Mouse (Mus musculus) brain, adult 2 months (tissue): ENCODE measurements around the gene Gpkow.

Experiments used
- DNase-seq: peaks from one replicate; pipeline ENCODE4 v3.0.0; 2011; ENCODE audit warnings: low read depth, low spot score

Gpkow gene

GRCm38 (mm10) chrX:7696954-7697381 lies at the start of gene Gpkow:
Gene Gpkow, plus strand, starts transcription at chrX:7697131.
- peak; percentile 99 for DNase-seq

DNA sequence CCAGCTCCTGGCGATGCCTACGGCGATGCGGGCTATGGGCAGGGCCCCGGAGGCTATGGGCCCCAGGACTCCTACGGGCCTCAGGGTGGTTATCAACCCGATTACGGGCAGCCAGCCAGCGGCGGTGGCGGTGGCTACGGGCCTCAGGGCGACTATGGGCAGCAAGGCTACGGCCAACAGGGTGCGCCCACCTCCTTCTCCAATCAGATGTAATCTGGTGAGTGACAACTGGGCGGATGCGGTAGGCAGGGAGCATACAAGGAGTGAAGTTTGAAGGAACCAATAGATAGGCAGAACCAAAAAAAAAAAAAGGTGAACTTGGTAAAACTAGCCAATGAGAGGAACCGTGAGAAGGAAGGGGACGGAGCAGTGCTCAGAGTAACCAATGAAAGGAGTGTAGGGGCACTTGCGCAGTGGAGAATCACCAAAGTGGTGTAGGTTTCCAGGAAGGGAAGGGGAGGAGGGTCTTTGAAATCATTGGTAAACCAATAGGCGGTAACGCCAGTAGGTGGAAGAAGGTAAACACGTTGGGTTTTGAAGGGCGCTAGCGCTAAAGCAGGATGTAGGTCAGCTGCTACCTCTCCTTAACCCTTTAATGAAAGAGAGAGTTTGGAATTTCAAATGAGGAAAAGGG lies 48.1 kb upstream of the Gpkow start:
- peak; percentile 92 for DNase-seq

GRCm38 (mm10) chrX:7657221-7657639 lies 39.7 kb upstream of the Gpkow start, which contains the start of gene Prickle3:
Gene Prickle3, plus strand, starts transcription at chrX:7657260.
- peak; percentile 31 for DNase-seq

GRCm38 (mm10) chrX:7658031-7658784 lies 38.7 kb upstream of the Gpkow start:
- DNase-seq = no peak

DNA sequence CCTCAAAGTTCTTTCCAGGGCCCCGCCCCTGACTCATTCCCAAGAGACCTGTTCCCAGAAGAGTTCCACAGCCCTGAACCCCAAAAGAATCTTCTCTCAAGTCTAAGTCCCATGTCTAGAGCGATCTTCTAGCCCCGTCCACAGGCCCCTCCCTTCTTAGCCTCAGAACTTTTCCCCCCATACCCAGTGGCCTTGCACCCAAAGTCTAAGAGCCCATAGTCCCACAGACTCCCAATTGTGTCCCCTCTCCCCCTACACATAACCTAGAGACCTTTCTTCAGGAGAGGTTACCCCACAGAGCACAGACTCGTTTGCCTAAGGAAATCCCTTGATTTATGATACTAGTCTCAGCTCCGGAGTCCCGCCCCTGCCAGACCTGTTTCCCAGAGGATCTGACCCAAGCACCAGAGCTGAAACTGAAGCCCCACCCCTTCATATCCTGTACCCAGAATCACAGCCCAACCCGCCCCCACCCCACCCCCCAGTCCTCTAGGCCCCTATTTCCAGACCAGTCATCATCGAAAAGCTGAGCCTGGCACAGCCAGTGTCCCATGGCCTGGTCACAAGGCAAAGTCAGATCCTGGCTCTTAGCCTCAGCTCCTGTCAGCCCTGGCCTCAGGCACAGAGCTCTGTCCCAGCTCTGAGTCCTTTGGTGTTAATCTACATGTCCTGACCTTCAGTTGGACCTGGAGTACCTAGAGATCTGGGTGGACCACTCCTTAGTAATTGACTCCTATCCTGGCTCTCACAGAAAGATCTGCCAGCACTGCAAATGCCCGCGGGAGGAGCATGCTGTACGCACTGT lies 37.9 kb upstream of the Gpkow start:
- DNase-seq = no peak

- no peak for DNase-seq
These were observed 35.8 kb upstream of the Gpkow start for GRCm38 (mm10) chrX:7661086-7661485.

- no peak for DNase-seq
These were observed 34.0 kb upstream of the Gpkow start for GRCm38 (mm10) chrX:7662936-7663335.

DNA sequence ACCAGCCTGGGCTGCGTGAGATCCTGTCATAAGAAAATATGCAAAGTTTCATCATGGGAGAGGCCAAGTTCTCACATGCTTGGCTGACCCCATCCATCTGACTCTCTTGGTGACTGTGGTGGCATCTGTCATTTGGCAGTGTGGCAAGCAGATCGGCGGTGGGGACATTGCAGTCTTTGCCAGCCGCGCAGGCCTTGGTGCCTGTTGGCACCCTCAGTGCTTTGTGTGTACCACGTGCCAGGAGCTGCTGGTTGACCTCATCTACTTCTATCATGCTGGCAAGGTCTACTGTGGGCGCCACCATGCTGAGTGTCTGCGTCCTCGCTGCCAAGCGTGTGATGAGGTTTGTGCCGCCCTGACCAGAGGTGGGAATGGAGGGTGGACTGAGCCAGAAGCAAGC lies 32.1 kb upstream of the Gpkow start:
- peak; percentile 90 for DNase-seq

DNA sequence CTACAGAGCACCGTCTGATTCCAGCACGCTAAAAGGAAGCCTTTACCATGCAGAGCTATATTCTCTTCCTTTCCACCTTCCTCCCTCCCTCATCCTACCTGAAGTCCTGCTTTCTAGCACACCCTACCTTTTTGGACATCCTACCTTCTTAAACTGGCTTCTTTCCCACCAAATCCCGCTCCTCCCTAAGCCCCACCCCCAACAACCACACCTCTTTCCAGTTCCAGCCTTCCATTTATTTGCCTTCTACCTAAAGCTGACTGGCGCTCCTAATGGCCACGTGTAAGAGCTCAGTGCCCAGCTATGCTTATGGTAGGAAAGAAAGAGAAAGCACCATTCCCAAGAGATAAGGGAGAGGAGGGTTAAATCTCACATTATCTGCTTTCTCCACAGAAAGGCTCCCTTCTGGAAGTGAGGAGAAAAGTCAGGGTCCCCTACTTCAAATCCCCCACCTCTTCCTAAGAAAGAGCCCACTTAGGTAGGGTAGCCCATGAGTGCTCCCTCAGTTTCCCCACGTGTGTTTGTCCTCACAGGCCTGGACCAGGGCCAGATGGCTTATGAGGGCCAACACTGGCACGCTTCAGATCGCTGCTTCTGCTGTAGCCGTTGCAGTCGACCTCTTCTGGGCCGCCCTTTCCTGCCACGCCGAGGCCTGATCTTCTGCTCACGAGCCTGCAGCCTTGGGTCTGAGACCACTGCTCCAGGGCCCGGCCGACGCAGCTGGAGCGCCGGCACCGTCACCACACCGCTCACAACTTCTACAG lies 31.0 kb upstream of the Gpkow start:
- DNase-seq = no peak

DNA sequence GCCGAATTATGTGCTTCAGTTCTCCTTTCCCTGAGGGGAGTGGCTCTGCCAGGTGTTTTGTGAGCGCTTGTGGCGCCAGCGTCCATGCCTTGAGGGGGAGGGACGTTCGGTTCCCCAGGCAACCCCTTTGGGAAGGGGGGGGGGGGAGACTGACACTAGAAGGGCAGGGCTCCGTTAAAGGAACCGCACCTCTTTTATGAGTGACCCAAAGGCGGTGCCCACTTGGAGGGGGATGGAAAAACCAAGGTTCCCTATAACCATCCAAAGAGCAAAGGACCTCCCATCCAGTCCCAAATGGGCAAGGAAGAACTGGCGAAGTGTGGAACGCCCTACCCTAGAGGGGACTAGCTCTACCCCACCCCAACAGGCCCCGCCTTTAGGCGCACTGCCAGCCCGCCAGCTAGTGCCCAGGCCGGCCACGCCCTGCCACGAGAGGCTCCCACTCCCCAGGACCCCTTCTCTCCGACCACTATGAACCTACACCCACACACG lies 26.5 kb upstream of the Gpkow start:
- peak; percentile 60 for DNase-seq

GRCm38 (mm10) chrX:7670921-7671623 lies 25.9 kb upstream of the Gpkow start, which contains the start of gene Plp2:
Gene Plp2, minus strand, starts transcription at chrX:7671390.
- no peak for DNase-seq

GRCm38 (mm10) chrX:7672739-7673138 lies 24.2 kb upstream of the Gpkow start:
- no peak for DNase-seq

GRCm38 (mm10) chrX:7673578-7674281 lies 23.2 kb upstream of the Gpkow start:
- DNase-seq = no peak

DNA sequence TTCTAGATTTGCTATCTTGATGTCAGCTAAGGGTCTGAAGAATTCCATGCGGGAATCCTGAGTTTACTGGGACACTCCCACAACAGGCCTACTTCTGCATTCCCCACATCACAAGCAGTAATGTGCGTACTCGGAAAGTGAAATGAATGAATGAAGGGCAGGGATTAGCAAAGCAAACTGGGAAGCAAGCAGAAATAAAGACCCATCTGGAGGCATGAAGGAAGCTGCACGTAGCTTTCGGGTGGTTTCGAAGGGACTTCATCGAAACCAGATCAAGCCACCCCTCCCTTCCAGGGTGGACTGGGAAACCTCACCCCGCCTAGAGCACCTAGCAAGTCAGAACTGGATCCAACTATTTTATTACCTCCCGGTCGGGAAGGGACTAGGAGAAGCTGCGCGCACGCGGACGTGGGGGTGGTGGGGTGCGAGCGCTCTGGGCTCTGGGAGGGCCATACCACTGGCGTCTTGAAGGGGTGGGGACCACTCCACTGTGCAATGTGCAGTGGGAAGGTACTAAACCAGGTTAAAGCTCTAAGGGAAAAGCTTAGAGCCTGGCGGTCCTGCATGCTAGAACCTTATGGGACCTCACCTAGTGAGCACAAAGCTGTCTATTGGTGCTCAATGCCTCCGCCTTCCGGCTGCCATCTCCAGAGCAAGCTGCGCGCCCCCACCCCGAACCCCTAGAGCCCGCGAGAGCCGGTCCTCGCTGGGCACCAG lies 22.5 kb upstream of the Gpkow start:
- peak; percentile 36 for DNase-seq

- no peak for DNase-seq
These were observed 21.9 kb upstream of the Gpkow start for GRCm38 (mm10) chrX:7675001-7675380.

GRCm38 (mm10) chrX:7678986-7679385 lies 17.9 kb upstream of the Gpkow start:
- DNase-seq = peak; percentile 47

GRCm38 (mm10) chrX:7679405-7680056 lies 17.4 kb upstream of the Gpkow start:
- DNase-seq = peak; percentile 94

DNA sequence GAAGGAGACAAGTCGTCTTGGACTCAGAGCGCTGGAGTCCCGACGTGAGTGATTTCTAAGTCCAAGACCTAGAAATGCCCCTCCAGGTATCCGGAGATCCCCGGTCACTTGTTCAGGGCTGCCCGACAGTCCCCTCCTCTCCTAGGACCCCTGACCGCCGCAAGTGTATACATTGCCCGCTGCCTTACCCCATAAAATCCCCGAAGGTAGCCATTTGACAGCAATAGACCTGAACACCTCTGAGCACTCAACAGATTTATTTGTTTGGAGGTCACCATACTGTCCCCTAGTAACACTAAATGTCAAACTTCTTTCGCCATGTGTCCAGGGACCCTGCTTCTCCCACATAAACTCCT lies 16.9 kb upstream of the Gpkow start:
- no peak for DNase-seq

- DNase-seq = peak; percentile 26
These were observed 16.1 kb upstream of the Gpkow start, which contains the start of gene Magix for GRCm38 (mm10) chrX:7680864-7681263. Gene Magix, minus strand, starts transcription at chrX:7681251.
